Mouse (Mus musculus): ENCODE results near the gene Gm15217.

DNA sequence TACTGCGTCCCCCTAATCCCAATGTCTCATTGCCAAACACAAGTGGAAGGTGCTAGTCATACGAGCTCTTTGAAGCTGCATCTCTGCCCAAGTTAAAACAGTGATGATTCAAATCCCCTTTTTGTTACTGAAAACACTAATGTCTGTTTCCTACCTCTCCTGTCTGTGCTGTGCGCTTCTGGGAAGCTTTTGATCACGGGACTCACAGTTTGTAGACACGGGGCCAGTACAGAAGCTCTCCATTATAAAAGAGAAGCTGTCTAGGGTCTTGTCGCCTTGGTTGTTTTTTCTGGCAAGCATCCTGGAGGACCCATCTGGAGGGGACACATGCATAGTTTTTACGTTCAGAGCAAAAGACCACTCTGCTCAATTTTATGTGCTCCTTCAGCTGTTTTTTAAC is 21.9 kb upstream of the Gm15217 start:
- TF ChIP-seq POLR2A (IDR thresholded peaks at IDR 0.05; ENCODE audit: low read depth, low read length) (no peak), CTCF (conservative IDR thresholded peaks at IDR 0.05; ENCODE audit: insufficient read depth, insufficient read length, low read depth, low read length) (no peak)
